Mouse (Mus musculus): ENCODE data around the gene Smim1. TPM values are rescaled to one million over a fixed set of nuclear protein-coding genes. Genes with fewer than 3 reads are reported as not detected.
A peak's percentile ranks its signal among the peaks of the same experiment; 100 is the strongest.

The Smim1 gene
- polyA plus RNA-seq, 1 experiment from 2014 or later, result 19.3 TPM

DNA sequence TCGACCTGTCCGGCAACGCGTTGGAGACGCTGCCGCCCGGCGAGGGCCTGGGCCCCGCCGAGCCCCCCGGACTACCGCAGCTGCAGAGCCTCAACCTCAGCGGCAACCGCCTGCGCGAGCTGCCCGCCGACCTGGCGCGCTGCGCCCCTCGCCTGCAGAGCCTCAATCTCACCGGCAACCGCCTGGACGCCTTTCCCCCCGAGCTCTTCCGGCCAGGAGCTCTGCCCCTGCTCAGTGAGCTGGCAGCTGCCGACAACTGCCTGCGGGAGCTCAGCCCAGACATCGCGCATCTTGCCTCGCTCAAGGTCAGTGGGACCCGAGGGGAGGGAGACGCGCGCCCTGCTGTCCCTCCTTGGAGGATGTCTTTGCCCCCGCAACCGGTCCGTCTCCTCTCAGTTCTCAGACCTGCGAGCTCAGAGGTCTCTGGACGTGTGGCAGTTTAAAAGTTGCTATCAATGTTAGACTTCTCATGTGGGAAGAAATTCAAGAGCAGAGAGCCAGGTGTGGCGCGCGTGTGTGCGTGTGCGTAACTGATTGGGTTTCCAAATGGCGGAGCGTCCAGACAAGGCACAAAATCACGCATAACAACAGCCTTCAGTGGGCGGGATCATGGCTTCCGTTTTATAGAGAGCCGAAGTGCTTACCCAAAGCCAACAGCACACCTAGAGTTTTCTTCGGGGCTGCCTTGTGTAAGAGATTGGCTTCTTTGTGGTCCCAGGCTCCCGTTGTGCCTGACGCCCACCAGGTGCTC is 13.7 kb downstream of the Smim1 start:
- Histone ChIP-seq H3K4me1 (peaks cover 29% of the 10 kb centered on the region), H3K27me3 (replicated peaks; ENCODE audit: low read depth, poor library complexity, severe bottlenecking) (no peaks in the 10 kb centered on the region), H3K27ac (replicated peaks) (peak overlapping the region; percentile 93), H3K4me3 (peak overlapping the region; percentile 92), H3K9me3 (no peaks in the 10 kb centered on the region), H3K36me3 (replicated peaks) (peaks cover 41% of the 10 kb centered on the region)
- DNase-seq (ENCODE audit: low spot score), result no peak
- 3% methylated on average over 55 of the region's 55 CpGs for WGBS

GRCm38 (mm10) chr4:154011646-154012089 is 14.4 kb downstream of the Smim1 start, which contains the start of gene Lrrc47:
Gene Lrrc47, plus strand, starts transcription at chr4:154011731.
- Histone ChIP-seq H3K36me3 (replicated peaks) (peaks cover 41% of the 10 kb centered on the region), H3K27ac (replicated peaks) (peak within 1 kb of the TSS; percentile 93), H3K4me1 (peaks cover 29% of the 10 kb centered on the region), H3K27me3 (replicated peaks; ENCODE audit: low read depth, poor library complexity, severe bottlenecking) (no peaks in the 10 kb centered on the region), H3K9me3 (no peaks in the 10 kb centered on the region), H3K4me3 (peak within 1 kb of the TSS; percentile 92)
- WGBS, result under 1% methylated on average over 59 of the region's 59 CpGs
- peak; percentile 89 for DNase-seq (ENCODE audit: low spot score)

DNA sequence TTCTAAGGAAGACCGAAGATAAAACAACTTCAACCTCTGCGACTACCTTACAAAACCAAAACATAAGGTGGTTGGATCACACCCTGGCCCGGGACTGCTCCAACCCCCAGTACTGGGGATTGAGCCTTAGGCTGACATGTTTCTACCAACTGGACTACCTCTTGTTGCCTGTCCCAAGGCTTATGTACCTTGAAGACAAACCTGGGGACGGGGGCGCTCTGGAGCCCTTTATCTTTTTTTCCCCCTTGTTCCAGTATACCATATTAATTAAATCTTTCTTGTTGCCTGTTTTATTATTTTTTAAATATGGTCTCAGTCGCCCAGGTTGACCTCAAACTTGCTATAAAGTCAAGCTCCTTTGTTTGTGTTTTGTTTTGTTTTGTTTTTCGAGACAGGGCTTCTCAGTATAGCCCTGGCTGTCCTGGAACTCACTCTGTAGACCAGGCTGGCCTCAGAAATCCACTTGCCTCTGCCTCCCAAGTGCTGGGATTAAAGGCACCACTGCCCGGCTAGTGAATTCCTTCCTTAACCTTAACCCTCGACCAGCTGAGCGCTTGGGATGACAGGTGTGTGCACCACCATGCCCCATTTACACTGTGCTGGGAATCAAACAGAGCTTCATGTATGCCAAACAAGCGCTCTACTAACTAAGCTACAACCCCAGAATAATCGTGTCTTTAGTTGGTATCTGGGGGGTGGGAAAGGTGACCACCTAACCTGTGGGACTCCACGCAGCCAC is 15.0 kb downstream of the Smim1 start:
- peak overlapping the region; percentile 93 for H3K27ac ChIP-seq (replicated peaks)

DNA sequence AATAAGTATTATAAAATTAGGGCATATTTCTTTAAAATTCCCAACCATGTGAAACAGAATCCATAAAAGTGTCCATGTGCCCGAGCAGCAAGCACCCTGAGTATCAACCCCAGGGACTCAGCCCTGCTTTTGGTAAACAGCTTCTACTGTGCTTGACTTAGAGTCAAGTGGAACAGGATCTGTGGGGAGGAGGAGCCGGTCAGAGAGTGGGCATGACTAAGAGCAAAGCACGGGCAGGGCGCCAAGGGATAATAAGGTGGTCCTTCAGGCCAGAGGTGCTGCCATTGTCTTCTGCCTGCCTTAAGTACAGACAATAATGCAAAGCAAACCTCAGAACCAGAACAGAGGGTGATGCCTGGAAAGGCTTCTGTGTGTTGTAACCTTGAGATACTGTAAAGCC is 18.3 kb downstream of the Smim1 start:
- DNase-seq (ENCODE audit: low spot score), result no peak
- Histone ChIP-seq H3K27me3 (replicated peaks; ENCODE audit: low read depth, poor library complexity, severe bottlenecking) (no peaks in the 10 kb centered on the region), H3K4me3 (no peak overlapping the region), H3K27ac (replicated peaks) (no peak overlapping the region), H3K4me1 (peaks cover 14% of the 10 kb centered on the region), H3K36me3 (replicated peaks) (peaks cover 46% of the 10 kb centered on the region), H3K9me3 (no peaks in the 10 kb centered on the region)
- WGBS, result 82% methylated on average over 4 of the region's 4 CpGs

More for the DNA sequence above, 15.0 kb downstream of the Smim1 start:
- Histone ChIP-seq H3K4me1 (peaks cover 29% of the 10 kb centered on the region), H3K36me3 (replicated peaks) (peaks cover 41% of the 10 kb centered on the region), H3K4me3 (peak overlapping the region; percentile 92), H3K9me3 (no peaks in the 10 kb centered on the region), H3K27me3 (replicated peaks; ENCODE audit: low read depth, poor library complexity, severe bottlenecking) (no peaks in the 10 kb centered on the region)
- 31% methylated on average over 13 of the region's 13 CpGs for WGBS
- no peak for DNase-seq (ENCODE audit: low spot score)

GRCm38 (mm10) chr4:154006264-154006663 is 19.8 kb downstream of the Smim1 start:
- H3K36me3 ChIP-seq (replicated peaks), result peaks cover 57% of the 10 kb centered on the region
- peaks cover 5% of the 10 kb centered on the region for H3K4me1 ChIP-seq
- WGBS, result 93% methylated on average over 6 of the region's 6 CpGs
- H3K27me3 ChIP-seq (replicated peaks; ENCODE audit: low read depth, poor library complexity, severe bottlenecking), result no peaks in the 10 kb centered on the region
- no peak overlapping the region for H3K27ac ChIP-seq (replicated peaks)
- no peaks in the 10 kb centered on the region for H3K9me3 ChIP-seq
- DNase-seq (ENCODE audit: low spot score), result no peak
- H3K4me3 ChIP-seq, result no peak overlapping the region

DNA sequence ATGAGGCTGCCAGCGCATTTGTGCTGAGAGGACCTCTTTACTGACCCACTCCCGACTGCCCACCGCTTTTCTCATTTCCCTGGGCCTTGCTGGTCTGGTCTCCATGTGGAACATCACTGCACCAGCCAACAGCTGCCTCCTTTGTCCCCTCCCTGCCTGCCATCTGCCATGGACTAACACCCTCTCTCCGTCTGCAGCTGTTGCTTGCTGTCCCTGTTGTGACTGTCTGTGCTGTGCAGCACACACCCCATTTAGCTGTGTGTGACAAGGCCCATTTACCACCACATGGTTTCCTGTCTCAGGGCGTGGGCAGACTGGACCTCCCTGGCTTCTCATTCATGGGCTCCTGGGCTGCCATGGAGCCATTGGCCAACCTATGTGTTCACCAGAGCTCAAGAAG is 20.5 kb downstream of the Smim1 start:
- no peak overlapping the region for H3K27ac ChIP-seq (replicated peaks)
- H3K36me3 ChIP-seq (replicated peaks), result peaks cover 57% of the 10 kb centered on the region
- H3K27me3 ChIP-seq (replicated peaks; ENCODE audit: low read depth, poor library complexity, severe bottlenecking), result no peaks in the 10 kb centered on the region
- no peak for DNase-seq (ENCODE audit: low spot score)
- no peaks in the 10 kb centered on the region for H3K9me3 ChIP-seq
- H3K4me3 ChIP-seq, result no peak overlapping the region
- WGBS, result 89% methylated on average over 5 of the region's 5 CpGs
- no peaks in the 10 kb centered on the region for H3K4me1 ChIP-seq

- WGBS, result 91% methylated on average over 8 of the region's 8 CpGs
- Histone ChIP-seq H3K27me3 (replicated peaks; ENCODE audit: low read depth, poor library complexity, severe bottlenecking) (no peaks in the 10 kb centered on the region), H3K27ac (replicated peaks) (no peak overlapping the region), H3K4me1 (no peaks in the 10 kb centered on the region), H3K36me3 (replicated peaks) (peaks cover 99% of the 10 kb centered on the region), H3K4me3 (no peak overlapping the region), H3K9me3 (no peaks in the 10 kb centered on the region)
- DNase-seq (ENCODE audit: low spot score), result no peak
Measured at GRCm38 (mm10) chr4:153993505-153993904, 32.5 kb downstream of the Smim1 start.

- Histone ChIP-seq H3K36me3 (replicated peaks) (peaks cover 99% of the 10 kb centered on the region), H3K27ac (replicated peaks) (no peak overlapping the region), H3K27me3 (replicated peaks; ENCODE audit: low read depth, poor library complexity, severe bottlenecking) (no peaks in the 10 kb centered on the region), H3K9me3 (no peaks in the 10 kb centered on the region), H3K4me3 (no peak overlapping the region), H3K4me1 (no peaks in the 10 kb centered on the region)
- DNase-seq (ENCODE audit: low spot score), result no peak
- 92% methylated on average over 10 of the region's 10 CpGs for WGBS
Measured at GRCm38 (mm10) chr4:153992715-153993114, 33.3 kb downstream of the Smim1 start.

GRCm38 (mm10) chr4:153980470-153980869 is 45.6 kb downstream of the Smim1 start:
- H3K9me3 ChIP-seq, result no peaks in the 10 kb centered on the region
- 86% methylated on average over 11 of the region's 11 CpGs for WGBS
- no peaks in the 10 kb centered on the region for H3K27me3 ChIP-seq (replicated peaks; ENCODE audit: low read depth, poor library complexity, severe bottlenecking)
- DNase-seq (ENCODE audit: low spot score), result no peak
- peaks cover 14% of the 10 kb centered on the region for H3K4me1 ChIP-seq
- H3K36me3 ChIP-seq (replicated peaks), result peaks cover 71% of the 10 kb centered on the region
- H3K27ac ChIP-seq (replicated peaks), result no peak overlapping the region
- no peak overlapping the region for H3K4me3 ChIP-seq

GRCm38 (mm10) chr4:153979243-153979642 is 46.8 kb downstream of the Smim1 start:
- Histone ChIP-seq H3K27me3 (replicated peaks; ENCODE audit: low read depth, poor library complexity, severe bottlenecking) (no peaks in the 10 kb centered on the region), H3K36me3 (replicated peaks) (peaks cover 59% of the 10 kb centered on the region), H3K9me3 (no peaks in the 10 kb centered on the region), H3K4me1 (peaks cover 16% of the 10 kb centered on the region), H3K4me3 (no peak overlapping the region), H3K27ac (replicated peaks) (no peak overlapping the region)
- no peak for DNase-seq (ENCODE audit: low spot score)
- WGBS, result 95% methylated on average over 10 of the region's 10 CpGs

- Histone ChIP-seq H3K27ac (replicated peaks) (peak overlapping the region; percentile 91; the same call in 1 of the 2 replicates), H3K27me3 (replicated peaks; ENCODE audit: low read depth, poor library complexity, severe bottlenecking) (no peaks in the 10 kb centered on the region), H3K4me3 (peak overlapping the region; percentile 97), H3K9me3 (no peaks in the 10 kb centered on the region), H3K4me1 (peaks cover 25% of the 10 kb centered on the region), H3K36me3 (replicated peaks) (peaks cover 36% of the 10 kb centered on the region)
- DNase-seq (ENCODE audit: low spot score), result no peak
- 42% methylated on average over 6 of the region's 6 CpGs for WGBS
Measured at GRCm38 (mm10) chr4:153975768-153976167, 50.3 kb downstream of the Smim1 start.

DNA sequence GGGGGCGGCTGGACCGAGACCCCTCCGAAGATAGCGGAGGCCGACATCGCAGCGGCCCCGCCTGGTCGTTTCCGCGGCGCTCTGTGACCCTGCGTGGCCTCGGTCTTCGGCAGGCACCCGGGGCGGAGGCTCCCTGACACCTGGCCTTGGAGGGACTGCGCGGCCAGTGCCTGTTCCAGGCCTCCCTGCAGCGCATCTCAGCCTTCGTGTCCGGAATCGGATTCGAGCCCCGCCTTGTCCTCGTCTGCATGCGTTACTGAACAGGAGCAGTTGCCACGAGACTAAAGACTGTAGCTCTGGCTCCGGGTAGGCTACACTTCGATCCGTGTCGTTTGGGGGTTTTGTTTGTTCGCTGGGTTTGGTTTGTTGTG is 50.8 kb downstream of the Smim1 start:
- H3K9me3 ChIP-seq, result no peaks in the 10 kb centered on the region
- H3K27me3 ChIP-seq (replicated peaks; ENCODE audit: low read depth, poor library complexity, severe bottlenecking), result no peaks in the 10 kb centered on the region
- peak overlapping the region; percentile 91 for H3K27ac ChIP-seq (replicated peaks)
- WGBS, result under 1% methylated on average over 33 of the region's 33 CpGs
- peaks cover 25% of the 10 kb centered on the region for H3K4me1 ChIP-seq
- DNase-seq (ENCODE audit: low spot score), result no peak
- H3K36me3 ChIP-seq (replicated peaks), result peaks cover 36% of the 10 kb centered on the region
- H3K4me3 ChIP-seq, result peak overlapping the region; percentile 97

Measured in embryonic facial prominence, embryonic 10.5 days (tissue).